Mouse (Mus musculus) hindbrain, postnatal 0 days (tissue): ENCODE measurements around the gene Rnf220. TPM values are rescaled to one million over a fixed set of nuclear protein-coding genes. Genes with fewer than 3 reads are reported as not detected.

ENCODE experiments used
- ATAC-seq: fragments of 200-750 bp; cut with Nextera tagmentation; 2 replicates; pipeline ENCODE4 v1.8.0; 2017; ENCODE audit warnings: mild to moderate bottlenecking, moderate TSS enrichment, moderate library complexity
- DNase-seq: peaks from one replicate; pipeline ENCODE4 v3.0.0-alpha.2; 2015; ENCODE audit warnings: low spot score
- H3K27ac ChIP-seq: fragments of 300-500 bp; sonication (generic); 2 replicates; pipeline ENCODE4 v1.5.1; 2014; ENCODE audit warnings: mild to moderate bottlenecking
- H3K27me3 ChIP-seq: fragments of 300-500 bp; sonication (generic); 2 replicates; pipeline ENCODE4 v1.6.1; 2014; ENCODE audit warnings: low read length, mixed read lengths; ENCODE audit not compliant: insufficient read depth
- H3K36me3 ChIP-seq: fragments of 300-500 bp; sonication (generic); 2 replicates; pipeline ENCODE4 v1.6.1; 2014; ENCODE audit warnings: low read length, mixed read lengths; ENCODE audit not compliant: insufficient read depth
- H3K4me1 ChIP-seq: fragments of 300-500 bp; sonication (generic); 2 replicates; pipeline ENCODE4 v1.6.1; 2014; ENCODE audit warnings: antibody characterized with exemption, low read length, mixed read lengths; ENCODE audit not compliant: insufficient read depth
- H3K4me2 ChIP-seq: fragments of 300-500 bp; sonication (generic); 2 replicates; pipeline ENCODE4 v1.6.1; 2014; ENCODE audit warnings: low read depth, mild to moderate bottlenecking, low read length, moderate library complexity, mixed read lengths
- H3K4me3 ChIP-seq: fragments of 300-500 bp; sonication (generic); 2 replicates; pipeline ENCODE4 v1.5.1; 2014; ENCODE audit warnings: low read length
- H3K9ac ChIP-seq: fragments of 300-500 bp; sonication (generic); replicated peaks from 2 replicates; pipeline ENCODE4 v1.6.1; 2014; ENCODE audit warnings: mild to moderate bottlenecking, low read length, moderate library complexity, mixed read lengths
- H3K9me3 ChIP-seq: fragments of 300-500 bp; sonication (generic); 2 replicates; pipeline ENCODE4 v1.6.1; 2016; ENCODE audit warnings: low read length, mixed read lengths
- CTCF ChIP-seq: IDR thresholded peaks from 2 replicates; pipeline ENCODE4 v1.5.1; 2016; ENCODE audit warnings: antibody characterized with exemption, control low read depth, low read depth
- WGBS: fragments of 180-500 bp; shearing (Covaris S2); extraction: QIAGEN DNeasy Blood & Tissue Kit; methylation state at CpG from one replicate; pipeline ENCODE4 v1.1.7; 2014; 5-methylcytosine and 5-hydroxymethylcytosine counted together
- polyA plus RNA-seq: library from polyadenylated mRNA; unstranded; fragments of >200 nt; fragmentation: Nextera tagmentation; extraction: Ambion mirVana; gene quantifications from 2 replicates; pipeline ENCODE4 v1.2.1, GENCODE M21; 2015
- total RNA-seq: library from RNA; depleted of rRNA; stranded (reverse); fragments of >200 nt; gene quantifications from 2 replicates; pipeline ENCODE4 v1.2.3, GENCODE M21; 2014

Rnf220 gene
- total and polyA plus RNA-seq, 2 experiments from 2014 or later, result 105 to 156 TPM

DNA sequence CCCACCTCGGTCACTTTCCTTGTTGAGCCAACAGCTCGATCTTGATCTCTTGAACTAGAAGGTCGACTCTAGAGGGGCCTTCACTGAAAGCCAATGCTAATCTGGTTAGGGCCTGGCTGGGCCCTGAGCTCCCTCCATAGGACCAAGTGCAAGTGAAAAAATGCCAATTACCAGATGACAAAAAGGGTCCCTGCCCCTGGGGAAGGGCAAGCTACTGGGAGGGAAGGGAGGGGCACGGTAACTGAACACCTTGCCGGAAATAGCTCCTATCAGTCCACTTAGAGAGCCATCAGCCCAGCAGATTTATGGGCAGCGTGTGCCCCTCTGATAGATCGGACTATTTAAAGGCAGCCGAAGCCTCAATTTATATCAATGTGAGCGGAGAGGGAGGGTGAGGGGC lies 143.9 kb downstream of the Rnf220 start:
- no peaks in the 10 kb centered on the region for H3K27me3 ChIP-seq
- no peak overlapping the region for H3K27ac ChIP-seq
- peaks cover 15% of the 10 kb centered on the region for H3K4me1 ChIP-seq
- no peaks in the 10 kb centered on the region for H3K36me3 ChIP-seq
- TF ChIP-seq CTCF, result no peak
- WGBS, result 81% methylated on average over 9 of the region's 9 CpGs
- no peaks in the 10 kb centered on the region for H3K9me3 ChIP-seq
- H3K4me2 ChIP-seq, result no peak overlapping the region
- no peak for DNase-seq
- no peak overlapping the region for H3K9ac ChIP-seq
- no peak for ATAC-seq
- no peak overlapping the region for H3K4me3 ChIP-seq

DNA sequence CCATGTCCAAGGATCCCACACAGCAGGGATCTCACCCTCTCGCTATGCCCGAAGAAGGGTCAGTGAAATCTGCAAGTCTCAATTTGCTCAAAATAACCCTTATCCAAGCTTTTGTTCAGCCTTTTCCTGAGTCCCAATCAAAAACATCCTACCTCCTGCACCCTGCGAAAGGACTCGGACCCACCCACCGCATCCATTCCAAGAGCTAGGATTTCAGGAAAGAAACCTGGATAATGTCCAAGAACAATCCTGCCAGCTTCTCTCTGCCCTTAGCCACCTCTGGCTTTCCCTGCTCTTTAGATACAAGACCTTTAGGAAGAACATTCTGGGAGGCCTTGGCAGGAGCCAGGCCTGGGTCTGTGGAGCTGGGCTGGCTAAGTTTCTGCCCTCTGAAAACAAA lies 144.8 kb downstream of the Rnf220 start:
- Histone ChIP-seq H3K27ac (no peak overlapping the region), H3K36me3 (no peaks in the 10 kb centered on the region), H3K27me3 (no peaks in the 10 kb centered on the region), H3K9me3 (no peaks in the 10 kb centered on the region), H3K4me2 (no peak overlapping the region), H3K9ac (no peak overlapping the region), H3K4me3 (no peak overlapping the region), H3K4me1 (peaks cover 15% of the 10 kb centered on the region)
- TF ChIP-seq CTCF, result no peak
- no peak for DNase-seq
- 72% methylated on average over 5 of the region's 5 CpGs for WGBS
- no peak for ATAC-seq

DNA sequence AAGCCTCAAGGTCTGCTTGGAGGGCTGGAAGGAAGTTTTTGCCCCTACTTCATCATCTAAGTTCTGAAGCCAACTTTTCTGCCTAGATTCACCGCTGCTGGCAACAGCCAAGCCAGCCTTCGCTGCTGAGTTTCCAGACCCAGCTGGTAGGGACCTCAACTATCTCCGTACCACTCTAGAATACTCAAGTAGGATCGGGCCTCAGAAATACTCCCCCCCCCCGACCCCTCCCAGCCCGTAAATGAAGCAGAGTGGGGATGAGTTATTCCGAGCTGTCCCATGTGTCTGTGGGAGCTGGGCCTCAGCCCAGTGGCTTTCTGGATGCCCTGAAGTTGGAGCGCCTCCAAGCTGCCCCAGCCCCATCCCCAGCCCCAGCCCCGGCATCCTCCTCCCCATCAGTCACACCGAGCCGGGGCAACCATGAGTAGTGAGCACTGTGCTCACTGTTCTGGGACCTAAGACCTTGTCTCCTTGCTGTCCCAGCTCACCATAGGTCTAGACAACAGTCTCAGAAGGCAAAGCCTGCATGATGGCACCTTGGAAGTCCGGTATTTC lies 146.6 kb downstream of the Rnf220 start:
- no peaks in the 10 kb centered on the region for H3K27me3 ChIP-seq
- no peaks in the 10 kb centered on the region for H3K36me3 ChIP-seq
- peaks cover 15% of the 10 kb centered on the region for H3K4me1 ChIP-seq
- no peak overlapping the region for H3K4me2 ChIP-seq
- H3K4me3 ChIP-seq, result no peak overlapping the region
- H3K9ac ChIP-seq, result no peak overlapping the region
- ATAC-seq (peak; percentile 58; the same call in 1 of the 2 replicates), DNase-seq (peak; percentile 52)
- 44% methylated on average over 12 of the region's 12 CpGs for WGBS
- H3K9me3 ChIP-seq, result no peaks in the 10 kb centered on the region
- 0 out of 2 replicates have a peak overlapping the region, but pooled peaks have one; percentile 20 for H3K27ac ChIP-seq
- no peak for TF ChIP-seq CTCF

DNA sequence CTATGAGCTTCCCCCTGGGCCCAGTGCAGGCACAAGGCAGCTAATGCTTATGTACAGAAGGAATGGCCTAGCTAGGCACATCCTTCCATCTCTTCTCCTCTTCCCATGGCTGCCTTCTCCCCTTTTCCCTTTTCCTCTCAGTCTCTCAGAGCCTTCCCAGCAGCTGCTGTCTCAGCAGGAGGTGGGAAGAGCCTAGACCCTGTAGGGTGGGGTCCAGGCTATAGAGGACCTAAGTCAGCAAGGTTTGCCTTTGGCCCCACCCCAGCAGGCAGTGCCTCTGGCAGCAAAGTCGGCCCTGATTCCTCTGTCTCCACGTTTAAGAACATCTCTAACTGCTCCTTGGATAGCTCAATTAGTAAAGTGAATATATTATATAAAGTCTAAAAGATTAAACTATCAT lies 147.5 kb downstream of the Rnf220 start:
- WGBS, result 21% methylated on average over 2 of the region's 2 CpGs
- H3K4me3 ChIP-seq, result no peak overlapping the region
- H3K36me3 ChIP-seq, result no peaks in the 10 kb centered on the region
- TF ChIP-seq CTCF, result no peak
- no peak for ATAC-seq
- H3K27me3 ChIP-seq, result no peaks in the 10 kb centered on the region
- H3K4me2 ChIP-seq, result no peak overlapping the region
- no peak for DNase-seq
- no peak overlapping the region for H3K27ac ChIP-seq
- H3K9me3 ChIP-seq, result no peaks in the 10 kb centered on the region
- no peak overlapping the region for H3K9ac ChIP-seq
- H3K4me1 ChIP-seq, result peaks cover 15% of the 10 kb centered on the region

DNA sequence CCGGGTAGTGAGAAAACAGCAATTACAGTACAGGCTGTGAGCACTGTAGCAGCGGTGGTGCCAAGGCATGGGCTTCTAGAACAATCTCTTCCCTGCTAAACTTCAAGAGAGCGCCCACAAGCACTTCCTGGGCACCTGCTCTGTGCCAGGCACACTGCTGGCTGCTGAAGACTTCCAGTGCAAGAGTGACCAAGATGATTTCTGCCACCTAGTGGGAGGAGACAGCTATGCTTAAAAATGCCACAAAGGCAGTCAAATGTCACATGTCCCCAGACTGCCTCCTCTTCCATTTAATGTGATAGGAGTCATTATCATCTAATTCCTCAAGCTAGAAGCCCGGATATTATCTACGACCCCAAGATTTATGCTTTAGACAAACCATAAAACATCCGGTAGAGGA lies 150.8 kb downstream of the Rnf220 start:
- no peak overlapping the region for H3K9ac ChIP-seq
- no peak overlapping the region for H3K4me3 ChIP-seq
- peaks cover 15% of the 10 kb centered on the region for H3K4me1 ChIP-seq
- peak; percentile 72 for DNase-seq
- H3K9me3 ChIP-seq, result no peaks in the 10 kb centered on the region
- 64% methylated on average over 6 of the region's 6 CpGs for WGBS
- H3K4me2 ChIP-seq, result no peak overlapping the region
- 0 out of 2 replicates have a peak, but pooled peaks cover 3% of the 10 kb centered on the region for H3K27me3 ChIP-seq
- no peaks in the 10 kb centered on the region for H3K36me3 ChIP-seq
- no peak for ATAC-seq
- H3K27ac ChIP-seq, result no peak overlapping the region
- peak; percentile 69 for TF ChIP-seq CTCF

DNA sequence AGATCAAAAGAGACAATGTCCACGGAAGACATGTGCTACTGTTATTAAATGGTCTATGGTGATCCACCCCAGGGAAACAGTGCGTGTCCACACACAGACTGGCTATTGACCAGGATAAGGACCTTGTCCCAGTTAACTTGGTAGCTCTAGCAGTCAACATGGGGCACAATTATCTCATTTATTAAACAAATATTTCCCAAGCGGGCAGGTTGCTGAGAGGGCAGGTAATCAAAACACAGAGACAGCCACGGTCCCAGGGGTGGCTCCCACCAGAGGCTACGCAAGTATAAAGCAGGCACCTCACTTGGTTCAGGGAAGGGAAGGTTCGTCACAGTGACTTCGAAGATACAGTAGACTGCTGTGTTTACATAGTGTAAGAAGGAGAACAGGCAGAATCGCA lies 153.5 kb downstream of the Rnf220 start:
- no peak for ATAC-seq
- Histone ChIP-seq H3K36me3 (no peaks in the 10 kb centered on the region), H3K4me2 (no peak overlapping the region), H3K9me3 (no peaks in the 10 kb centered on the region), H3K27me3 (0 out of 2 replicates have a peak, but pooled peaks cover 3% of the 10 kb centered on the region), H3K27ac (no peak overlapping the region), H3K4me1 (no peaks in the 10 kb centered on the region), H3K4me3 (no peak overlapping the region), H3K9ac (no peak overlapping the region)
- 75% methylated on average over 8 of the region's 8 CpGs for WGBS
- no peak for TF ChIP-seq CTCF
- DNase-seq, result no peak

DNA sequence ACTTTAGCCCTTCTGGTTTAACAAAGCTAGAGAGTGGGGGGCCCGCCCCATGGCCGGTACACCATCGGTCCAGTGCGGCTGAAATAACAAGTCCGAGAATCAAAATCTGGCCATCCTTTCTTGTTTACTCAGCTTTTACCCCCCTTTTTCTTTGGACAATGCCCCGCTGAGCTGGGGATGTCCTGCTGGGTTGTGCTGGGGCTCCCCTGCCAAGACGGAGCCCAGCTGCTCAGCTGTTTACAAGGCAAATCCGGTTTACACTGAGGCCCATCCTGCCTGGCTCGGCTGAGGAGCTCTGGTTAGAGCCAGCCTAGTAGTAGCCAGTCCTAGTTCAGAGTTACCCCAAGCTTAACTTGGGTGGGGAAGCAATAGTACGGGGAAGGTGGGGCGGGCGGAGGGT lies 154.1 kb downstream of the Rnf220 start:
- Histone ChIP-seq H3K9ac (no peak overlapping the region), H3K4me2 (no peak overlapping the region), H3K9me3 (no peaks in the 10 kb centered on the region), H3K27ac (no peak overlapping the region), H3K36me3 (no peaks in the 10 kb centered on the region), H3K4me3 (no peak overlapping the region), H3K4me1 (no peaks in the 10 kb centered on the region), H3K27me3 (0 out of 2 replicates have a peak, but pooled peaks cover 3% of the 10 kb centered on the region)
- 32% methylated on average over 12 of the region's 12 CpGs for WGBS
- ATAC-seq (peak; percentile 61), DNase-seq (peak; percentile 35)
- TF ChIP-seq CTCF, result no peak
